Mouse (Mus musculus) bone marrow, adult 2 months (tissue): ENCODE measurements around the gene Fzr1. TPM values are rescaled to one million over a fixed set of nuclear protein-coding genes. Genes with fewer than 3 reads are reported as not detected.
A peak's percentile ranks its signal among the peaks of the same experiment; 100 is the strongest.

ENCODE experiments used
- H3K27ac ChIP-seq: fragments of 200-500 bp; 2 replicates; pipeline ENCODE4 v1.5.1; 2012; ENCODE audit warnings: low read depth, mild to moderate bottlenecking, control low read depth, inconsistent platforms, low read length; ENCODE audit not compliant: control insufficient read depth, poor library complexity, insufficient read depth
- H3K4me1 ChIP-seq: fragments of 200-500 bp; 2 replicates; pipeline ENCODE4 v1.6.1; 2011; ENCODE audit warnings: low read length; ENCODE audit not compliant: control insufficient read depth, insufficient read depth
- H3K4me3 ChIP-seq: fragments of 200-500 bp; replicated peaks from 2 replicates; pipeline ENCODE3; 2011; ENCODE audit warnings: mild to moderate bottlenecking, low read depth, low read length, control low read depth; ENCODE audit not compliant: control insufficient read depth
- CTCF ChIP-seq: fragments of 200-500 bp; IDR thresholded peaks from 2 replicates; pipeline ENCODE4 v1.5.1; 2011; ENCODE audit warnings: low read length, control low read depth; ENCODE audit not compliant: control insufficient read depth, insufficient read depth
- POLR2A ChIP-seq: fragments of 200-500 bp; IDR thresholded peaks from 2 replicates; pipeline ENCODE4 v1.6.1; 2011; ENCODE audit warnings: low read depth, mild to moderate bottlenecking, control low read depth, low read length, borderline replicate concordance; ENCODE audit not compliant: control insufficient read depth
- WGBS: fragments of 180-500 bp; shearing (Covaris S2); methylation state at CpG from one replicate; pipeline ENCODE4 v1.1.7; 2018; 5-methylcytosine and 5-hydroxymethylcytosine counted together
- polyA plus RNA-seq: library from polyadenylated mRNA; stranded (reverse); fragments of >200 nt; gene quantifications from 2 replicates; pipeline ENCODE4 v1.2.4, GENCODE M21; 2011; ENCODE audit warnings: low replicate concordance; ENCODE audit not compliant: missing spikeins, insufficient read depth, insufficient read length

The Fzr1 gene
- polyA plus RNA-seq, 1 experiment, result 131 TPM

- Histone ChIP-seq H3K27ac (no peak overlapping the region), H3K4me3 (no peak overlapping the region), H3K4me1 (peaks cover 5% of the 10 kb centered on the region)
- WGBS, result 53% methylated on average over 4 of the region's 4 CpGs
- TF ChIP-seq CTCF, result no peak
- TF ChIP-seq POLR2A, result no peak
These were observed 33.2 kb downstream of the Fzr1 start for GRCm38 (mm10) chr10:81345162-81345534.

GRCm38 (mm10) chr10:81344421-81345161 lies 33.7 kb downstream of the Fzr1 start:
- 27% methylated on average over 8 of the region's 8 CpGs for WGBS
- TF ChIP-seq CTCF, result no peak
- Histone ChIP-seq H3K4me3 (no peak overlapping the region), H3K4me1 (peaks cover 5% of the 10 kb centered on the region), H3K27ac (no peak overlapping the region)

GRCm38 (mm10) chr10:81342686-81343505 lies 35.4 kb downstream of the Fzr1 start, which contains the start of gene Gipc3:
Gene Gipc3, minus strand, starts transcription at chr10:81343266.
- WGBS, result 4% methylated on average over 67 of the region's 67 CpGs
- Histone ChIP-seq H3K4me3 (peak within 1 kb of the TSS; percentile 38), H3K27ac (no peak within 1 kb of the TSS), H3K4me1 (peaks cover 5% of the 10 kb centered on the region)
- TF ChIP-seq POLR2A, result no peak; the same call in 1 of the 2 replicates

- H3K4me1 ChIP-seq, result peaks cover 1% of the 10 kb centered on the region
These were observed 36.9 kb downstream of the Fzr1 start for GRCm38 (mm10) chr10:81341333-81341949.

GRCm38 (mm10) chr10:81340551-81341332 lies 37.6 kb downstream of the Fzr1 start:
- no peak overlapping the region for H3K4me3 ChIP-seq
- no peak for TF ChIP-seq POLR2A
- no peak for TF ChIP-seq CTCF
- 73% methylated on average over 17 of the region's 17 CpGs for WGBS
- H3K27ac ChIP-seq, result no peak overlapping the region
- H3K4me1 ChIP-seq, result peaks cover 1% of the 10 kb centered on the region

More at GRCm38 (mm10) chr10:81341333-81341949, 36.9 kb downstream of the Fzr1 start:
- Histone ChIP-seq H3K4me3 (no peak overlapping the region), H3K27ac (no peak overlapping the region)
- TF ChIP-seq CTCF (peak; percentile 79), POLR2A (no peak)
- 45% methylated on average over 16 of the region's 16 CpGs for WGBS

GRCm38 (mm10) chr10:81336558-81336957 lies 41.8 kb downstream of the Fzr1 start:
- Histone ChIP-seq H3K4me1 (no peaks in the 10 kb centered on the region), H3K27ac (no peak overlapping the region), H3K4me3 (no peak overlapping the region)
- no peak for TF ChIP-seq CTCF
- TF ChIP-seq POLR2A, result no peak
- WGBS, result 85% methylated on average over 4 of the region's 4 CpGs

- Histone ChIP-seq H3K27ac (no peak overlapping the region), H3K4me3 (no peak overlapping the region), H3K4me1 (no peaks in the 10 kb centered on the region; the same call in 1 of the 2 replicates)
- no peak for TF ChIP-seq POLR2A
- 85% methylated on average over 19 of the region's 19 CpGs for WGBS
These were observed 42.6 kb downstream of the Fzr1 start for GRCm38 (mm10) chr10:81335393-81336340.
